Mouse (Mus musculus): ENCODE measurements at regions not wholly inside any gene's neighbourhood (a gene's known extent, or its start where the extent isn't known, plus 50 kb on each side); places are given as distances from the start of the nearest gene placed in this dataset.
A peak's percentile ranks its signal among the peaks of the same experiment; 100 is the strongest.
"Not testable (repeated sequence)": the region's sequence is repeated elsewhere in the genome, so short reads cannot be mapped to it uniquely, and the experiment has no call there.

- DNase-seq (ENCODE audit: low spot score in 2 of 2): no peak
- intact Hi-C loops (cut with DNase I): no loop called here
These were observed 109.8 kb upstream of the Rpl34 start for GRCm38 (mm10) chr3:130839924-130840440.

DNA sequence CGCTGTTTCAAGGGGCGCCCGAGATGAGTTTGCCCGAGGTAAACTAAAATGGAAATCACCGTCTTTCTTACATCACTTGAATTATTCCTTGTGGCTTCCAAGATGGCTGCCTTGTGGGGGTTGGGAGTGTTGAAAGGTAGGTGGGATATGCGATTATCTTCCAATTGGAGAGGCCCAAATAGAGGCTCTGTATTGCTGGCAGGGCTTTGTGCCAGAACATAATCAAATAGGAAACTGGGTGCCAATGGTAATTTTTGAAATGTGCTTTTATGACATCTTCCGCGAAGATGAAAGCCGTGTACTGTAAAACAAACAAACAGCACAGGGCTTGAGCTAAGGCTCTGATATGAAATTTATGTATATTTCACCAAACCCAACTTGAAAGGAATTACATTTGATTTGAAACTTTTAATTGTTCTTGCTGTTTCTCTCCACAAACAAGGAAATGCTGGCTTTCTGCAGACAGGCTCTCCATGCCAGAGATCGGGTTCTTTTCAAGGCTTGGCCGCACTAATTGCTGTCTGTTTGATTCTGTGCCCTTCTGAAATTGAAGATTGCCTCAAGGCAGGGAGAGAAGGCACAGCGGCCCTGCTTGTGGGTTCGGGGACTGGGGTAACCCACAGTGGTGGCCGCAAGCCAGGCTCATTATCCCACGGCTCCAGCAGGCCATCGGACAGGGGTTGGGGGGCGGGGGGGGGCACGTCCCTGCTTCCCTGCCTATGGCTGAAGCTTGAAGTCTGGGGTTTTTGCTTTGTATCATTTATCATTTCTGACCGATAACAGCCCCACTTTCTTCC, 108.6 kb upstream of the Rpl34 start:
- intact Hi-C loops (cut with DNase I): no loop called here
- peak in 1 of 2 experiments; percentile 6 for DNase-seq (ENCODE audit: low spot score in 2 of 2)

DNA sequence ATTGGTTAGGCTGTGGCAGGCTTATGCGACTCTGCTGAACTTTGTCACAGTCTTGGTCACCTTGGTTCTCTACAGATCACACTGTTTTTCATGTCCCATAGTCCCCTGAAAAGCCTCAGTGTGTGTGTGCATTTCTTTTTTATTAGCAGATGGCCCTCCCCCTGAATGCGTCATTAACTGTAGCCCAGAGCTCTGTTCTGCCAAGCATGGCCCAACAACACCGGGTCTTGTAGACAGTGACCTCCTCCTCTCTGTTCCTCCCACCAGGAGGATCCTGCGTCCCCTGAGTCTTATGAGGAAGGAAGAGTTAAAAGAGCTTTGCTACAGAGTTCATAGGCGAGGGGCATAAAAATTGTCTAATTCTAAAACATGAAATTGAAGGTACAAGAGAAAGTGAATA, 103.5 kb upstream of the Rpl34 start:
- no peak for DNase-seq (ENCODE audit: low spot score in 2 of 2)
- intact Hi-C loops (cut with DNase I): no loop called here

DNA sequence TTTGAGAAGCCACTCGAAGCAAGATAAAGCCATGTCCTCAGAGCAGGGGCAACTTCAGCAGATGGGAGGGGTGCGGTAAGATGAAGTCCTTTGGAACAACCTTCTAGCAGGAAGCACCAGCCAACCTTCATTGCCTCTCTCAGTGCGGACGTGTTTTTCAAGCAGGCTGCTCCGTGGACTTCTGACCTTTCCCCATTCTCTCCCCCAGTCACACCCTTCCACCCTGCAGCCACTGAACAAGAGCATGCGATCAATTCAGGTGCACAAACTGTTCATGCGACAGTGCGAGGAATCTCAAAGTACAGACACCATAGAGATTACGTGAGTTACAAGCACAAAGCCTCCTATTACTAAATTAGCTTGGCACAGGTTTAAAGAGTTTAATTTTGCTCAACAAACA, 102.9 kb upstream of the Rpl34 start:
- intact Hi-C loops (cut with DNase I): no loop called here
- no peak for DNase-seq (ENCODE audit: low spot score in 2 of 2)

GRCm38 (mm10) chr3:130831788-130832187, 101.6 kb upstream of the Rpl34 start:
- DNase-seq (ENCODE audit: low spot score in 2 of 2): no peak
- intact Hi-C loops (cut with DNase I): no loop called here

GRCm38 (mm10) chr3:130828346-130828745, 98.1 kb upstream of the Rpl34 start:
- DNase-seq (ENCODE audit: low spot score in 2 of 2): no peak
- intact Hi-C loops (cut with DNase I): no loop called here

DNA sequence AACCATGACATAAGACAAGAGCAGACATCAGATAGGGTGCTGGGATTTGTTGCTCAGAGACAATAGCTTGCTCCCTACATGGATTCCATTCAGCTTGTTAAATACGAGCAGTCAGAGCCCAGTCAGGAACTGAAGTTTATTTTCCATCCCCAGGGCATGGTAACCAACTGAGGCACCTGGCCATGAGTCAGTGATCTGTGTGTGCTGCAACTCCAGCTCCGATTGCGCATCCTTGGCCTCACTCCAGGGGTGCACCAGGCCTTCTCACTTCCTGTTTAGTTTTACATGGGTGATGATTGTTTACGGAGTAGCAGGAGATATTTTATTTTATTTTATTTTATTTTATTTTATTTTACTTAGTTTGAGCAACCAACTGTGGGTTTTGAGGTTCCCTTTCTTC, 97.7 kb upstream of the Rpl34 start:
- DNase-seq (ENCODE audit: low spot score in 2 of 2): no peak
- intact Hi-C loops (cut with DNase I): no loop called here

DNA sequence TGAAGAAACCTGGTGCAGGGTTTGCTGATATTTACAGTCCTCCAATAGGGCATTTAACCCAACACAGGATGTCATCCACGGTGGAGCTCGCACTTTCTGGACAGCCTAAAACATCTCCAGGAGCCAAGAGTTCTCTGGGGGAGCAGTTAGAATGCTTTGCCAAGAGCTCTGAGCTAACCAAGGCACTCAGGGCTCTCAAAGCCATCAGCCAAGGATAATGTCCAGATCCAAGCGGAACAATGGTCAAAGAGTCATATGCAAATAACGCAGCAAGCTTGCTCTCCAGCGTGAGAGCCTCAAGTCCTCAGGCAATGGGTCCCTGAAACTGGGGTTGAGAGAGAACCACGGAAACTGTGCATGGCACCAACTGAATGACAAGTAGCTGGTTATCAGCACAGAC, 96.8 kb upstream of the Rpl34 start:
- intact Hi-C loops (cut with DNase I): no loop called here
- DNase-seq (ENCODE audit: low spot score in 2 of 2): no peak

DNA sequence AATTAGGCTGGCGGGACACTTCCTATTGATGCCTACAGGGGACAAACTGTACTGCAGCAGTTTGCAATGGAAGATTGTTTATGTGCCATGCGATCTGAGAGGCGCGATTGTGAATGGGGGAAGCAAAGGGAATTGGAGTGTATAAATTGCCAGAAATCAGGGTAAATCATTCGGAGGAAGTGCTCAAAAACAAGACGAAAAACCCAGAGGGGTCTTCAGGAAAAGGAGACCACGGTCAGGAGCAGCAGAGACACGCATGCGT, 89.6 kb upstream of the Rpl34 start:
- intact Hi-C loops (cut with DNase I): loop anchor here (5.0 kb wide), 1 partner anchor 63 kb away; no protein-coding TSS in a partner anchor
- DNase-seq (ENCODE audit: low spot score in 2 of 2): no peak

- no peak for DNase-seq (ENCODE audit: low spot score in 2 of 2)
- intact Hi-C loops (cut with DNase I): loop anchor here (5.0 kb wide), 1 partner anchor 63 kb away; no protein-coding TSS in a partner anchor
These were observed 89.0 kb upstream of the Rpl34 start for GRCm38 (mm10) chr3:130819031-130819836.

GRCm38 (mm10) chr3:130818467-130819030, 88.4 kb upstream of the Rpl34 start:
- intact Hi-C loops (cut with DNase I): loop anchor here (1.0 to 5.0 kb wide), 2 partner anchors 64 to 419 kb away; no protein-coding TSS in a partner anchor

GRCm38 (mm10) chr3:130809696-130810665, 79.8 kb upstream of the Rpl34 start:
- DNase-seq (ENCODE audit: low spot score in 2 of 2): no peak
- intact Hi-C loops (cut with DNase I): no loop called here

More at GRCm38 (mm10) chr3:130818467-130819030, 88.4 kb upstream of the Rpl34 start:
- DNase-seq (ENCODE audit: low spot score in 2 of 2): peak; percentile 86

GRCm38 (mm10) chr3:130805345-130805744, 75.1 kb upstream of the Rpl34 start:
- intact Hi-C loops (cut with DNase I): no loop called here
- no peak for DNase-seq (ENCODE audit: low spot score in 2 of 2)

GRCm38 (mm10) chr3:130804327-130804662, 74.1 kb upstream of the Rpl34 start:
- DNase-seq (ENCODE audit: low spot score in 2 of 2): no peak
- intact Hi-C loops (cut with DNase I): no loop called here

- peak in 1 of 2 experiments; percentile 16 for DNase-seq (ENCODE audit: low spot score in 2 of 2)
- intact Hi-C loops (cut with DNase I): no loop called here
These were observed 73.6 kb upstream of the Rpl34 start for GRCm38 (mm10) chr3:130803591-130804326.

DNA sequence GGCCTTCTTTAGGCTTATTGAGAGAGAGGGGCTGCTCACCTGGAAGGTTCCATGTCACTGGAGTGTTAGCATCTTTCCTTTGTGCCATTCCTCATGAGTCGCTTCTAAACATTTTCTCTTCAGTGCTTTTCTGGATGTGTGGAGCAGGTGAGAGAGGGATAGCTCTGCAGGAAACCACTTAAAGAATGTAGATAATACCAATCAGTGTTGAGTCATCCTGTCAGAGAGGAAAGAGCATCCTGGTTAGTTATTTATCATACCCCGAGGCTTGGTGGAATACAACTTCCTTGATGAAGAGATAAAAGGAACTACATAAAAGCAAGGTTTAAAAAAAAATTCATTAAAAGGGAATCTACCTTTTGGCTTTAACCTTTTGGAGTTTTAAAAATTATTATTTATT, 69.8 kb upstream of the Rpl34 start:
- intact Hi-C loops (cut with DNase I): no loop called here
- no peak for DNase-seq (ENCODE audit: low spot score in 2 of 2)

DNA sequence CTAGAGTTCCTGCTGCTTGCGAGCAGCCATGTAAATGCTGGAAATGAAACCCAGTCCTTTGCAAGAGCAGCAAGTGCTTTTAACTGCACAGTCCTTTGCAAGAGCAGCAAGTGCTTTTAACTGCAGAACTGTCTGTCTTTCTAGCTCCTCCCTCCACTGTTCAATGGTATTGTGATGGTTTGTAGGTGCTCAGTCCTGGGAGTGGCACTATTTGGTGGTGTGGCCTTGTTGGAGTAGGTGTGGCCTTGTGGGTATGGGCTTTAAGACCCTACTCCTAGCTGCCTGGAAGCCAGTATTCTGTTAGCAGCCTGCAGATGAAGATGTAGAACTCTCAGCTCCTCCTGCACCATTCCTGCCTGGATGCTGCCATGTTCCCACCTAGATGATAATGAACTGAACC, 67.8 kb upstream of the Rpl34 start:
- intact Hi-C loops (cut with DNase I); DNase-seq (ENCODE audit: low spot score in 2 of 2): not testable (repeated sequence)

GRCm38 (mm10) chr3:130796531-130796930, 66.3 kb upstream of the Rpl34 start:
- intact Hi-C loops (cut with DNase I): no loop called here
- no peak for DNase-seq (ENCODE audit: low spot score in 2 of 2)

- intact Hi-C loops (cut with DNase I): no loop called here
- no peak for DNase-seq (ENCODE audit: low spot score in 2 of 2)
These were observed 65.2 kb upstream of the Rpl34 start for GRCm38 (mm10) chr3:130795396-130795795.
